Mouse (Mus musculus) midbrain, embryonic 11.5 days (tissue): ENCODE measurements at regions not wholly inside any gene's neighbourhood (a gene's known extent, or its start where the extent isn't known, plus 50 kb on each side); places are given as distances from the start of the nearest gene placed in this dataset.

ENCODE experiments used
- ATAC-seq: fragments of 200-750 bp; cut with Nextera tagmentation; 2 replicates; pipeline ENCODE4 v1.8.0; 2017; ENCODE audit warnings: moderate TSS enrichment, moderate library complexity; ENCODE audit not compliant: low FRiP score
- DNase-seq: peaks from one replicate; pipeline ENCODE4 v3.0.0; 2015; ENCODE audit warnings: low spot score; ENCODE audit errors: missing footprints
- H3K27ac ChIP-seq: fragments of 300-500 bp; sonication (generic); 2 replicates; pipeline ENCODE4 v1.5.1; 2014; ENCODE audit warnings: low read depth, low read length
- H3K27me3 ChIP-seq: fragments of 300-500 bp; sonication (generic); 2 replicates; pipeline ENCODE4 v1.6.1; 2014; ENCODE audit warnings: mild to moderate bottlenecking, low read length, moderate library complexity, mixed read lengths; ENCODE audit not compliant: control insufficient read depth, insufficient read depth
- H3K36me3 ChIP-seq: fragments of 300-500 bp; sonication (generic); 2 replicates; pipeline ENCODE4 v1.6.1; 2014; ENCODE audit warnings: mild to moderate bottlenecking, low read length, moderate library complexity, mixed read lengths; ENCODE audit not compliant: control insufficient read depth, insufficient read depth
- H3K4me1 ChIP-seq: fragments of 300-500 bp; sonication (generic); 2 replicates; pipeline ENCODE4 v1.6.1; 2014; ENCODE audit warnings: low read length; ENCODE audit not compliant: control insufficient read depth, insufficient read depth
- H3K4me2 ChIP-seq: fragments of 300-500 bp; sonication (generic); 2 replicates; pipeline ENCODE4 v1.6.1; 2014; ENCODE audit warnings: mild to moderate bottlenecking, moderate library complexity
- H3K4me3 ChIP-seq: fragments of 300-500 bp; sonication (generic); 2 replicates; pipeline ENCODE4 v1.5.1; 2014; ENCODE audit warnings: low read depth, low read length
- H3K9ac ChIP-seq: fragments of 300-500 bp; sonication (generic); 2 replicates; pipeline ENCODE4 v1.6.1; 2014; ENCODE audit warnings: low read length
- H3K9me3 ChIP-seq: fragments of 300-500 bp; sonication (generic); 2 replicates; pipeline ENCODE4 v1.6.1; 2016; ENCODE audit warnings: low read length; ENCODE audit not compliant: control insufficient read depth
- WGBS: fragments of 180-500 bp; shearing (Covaris S2); extraction: QIAGEN DNeasy Blood & Tissue Kit; methylation state at CpG from one replicate; pipeline ENCODE4 v1.1.7; 2014; 5-methylcytosine and 5-hydroxymethylcytosine counted together

GRCm38 (mm10) chr12:54400084-54400483, 196.4 kb upstream of the Egln3 start:
- H3K27me3 ChIP-seq = no peaks in the 10 kb centered on the region
- H3K27ac ChIP-seq = no peak overlapping the region
- WGBS = 71% methylated on average over 5 of the region's 5 CpGs
- ATAC-seq (no peak), DNase-seq (no peak)
- no peaks in the 10 kb centered on the region for H3K9me3 ChIP-seq
- no peak overlapping the region for H3K9ac ChIP-seq
- H3K4me3 ChIP-seq = no peak overlapping the region
- 0 out of 2 replicates have a peak, but pooled peaks cover 2% of the 10 kb centered on the region for H3K4me1 ChIP-seq
- H3K4me2 ChIP-seq = no peak overlapping the region
- no peaks in the 10 kb centered on the region for H3K36me3 ChIP-seq

DNA sequence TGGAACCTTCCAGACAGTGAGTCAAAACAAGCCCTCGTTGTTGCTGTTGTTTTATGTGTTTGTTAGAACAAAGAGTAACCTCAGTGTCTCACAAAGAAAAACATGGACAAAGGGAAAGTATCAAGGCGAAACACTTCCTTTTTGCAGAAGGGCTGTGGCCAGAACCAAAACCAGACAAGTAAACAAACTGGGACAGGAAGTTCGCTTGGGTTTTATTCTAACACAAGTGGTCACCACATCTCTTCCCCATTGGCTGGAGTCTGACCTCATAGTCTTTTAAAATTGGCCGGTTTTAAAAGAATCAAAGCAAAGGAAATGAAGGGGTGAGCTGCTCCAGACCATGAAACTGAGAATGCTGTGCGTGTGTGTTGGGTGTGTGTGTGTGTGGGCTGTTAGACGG, 194.4 kb upstream of the Egln3 start:
- no peaks in the 10 kb centered on the region for H3K4me1 ChIP-seq
- whole genome bisulfite sequencing = 79% methylated on average over 6 of the region's 6 CpGs
- H3K27me3 ChIP-seq = no peaks in the 10 kb centered on the region
- no peak overlapping the region for H3K9ac ChIP-seq
- no peaks in the 10 kb centered on the region for H3K9me3 ChIP-seq
- H3K36me3 ChIP-seq = no peaks in the 10 kb centered on the region
- DNase-seq = no peak
- no peak for ATAC-seq
- no peak overlapping the region for H3K27ac ChIP-seq
- H3K4me3 ChIP-seq = no peak overlapping the region
- H3K4me2 ChIP-seq = no peak overlapping the region

- DNase-seq = no peak
- no peak overlapping the region for H3K27ac ChIP-seq
- ATAC-seq = no peak
- no peaks in the 10 kb centered on the region for H3K36me3 ChIP-seq
- H3K9ac ChIP-seq = no peak overlapping the region
- no peaks in the 10 kb centered on the region for H3K9me3 ChIP-seq
- H3K4me1 ChIP-seq = no peaks in the 10 kb centered on the region
- H3K27me3 ChIP-seq = no peaks in the 10 kb centered on the region
- H3K4me2 ChIP-seq = no peak overlapping the region
- no peak overlapping the region for H3K4me3 ChIP-seq
These were observed 193.3 kb upstream of the Egln3 start for GRCm38 (mm10) chr12:54396952-54397351.

DNA sequence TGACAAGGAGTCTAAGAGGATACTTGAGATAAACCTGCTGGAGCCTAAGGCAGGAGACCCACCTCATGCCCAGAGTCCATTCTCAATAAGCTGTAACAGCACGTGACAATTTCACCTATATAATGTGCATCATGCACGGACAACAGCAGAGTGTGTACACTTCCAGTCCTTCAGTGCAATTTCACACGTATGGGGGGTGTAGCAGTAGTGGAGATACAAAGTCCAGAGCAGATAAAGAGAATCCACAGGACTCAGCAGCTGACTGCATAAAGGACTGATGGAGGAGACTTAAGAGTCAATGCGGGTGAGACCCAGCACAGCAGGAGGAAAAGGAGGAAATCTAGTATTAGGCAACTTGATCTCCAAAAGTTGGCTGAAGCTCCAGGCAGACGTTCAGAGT, 192.7 kb upstream of the Egln3 start:
- no peak overlapping the region for H3K4me2 ChIP-seq
- H3K36me3 ChIP-seq = no peaks in the 10 kb centered on the region
- no peak for DNase-seq
- H3K9me3 ChIP-seq = no peaks in the 10 kb centered on the region
- H3K4me1 ChIP-seq = no peaks in the 10 kb centered on the region
- no peaks in the 10 kb centered on the region for H3K27me3 ChIP-seq
- H3K9ac ChIP-seq = no peak overlapping the region
- H3K27ac ChIP-seq = no peak overlapping the region
- 76% methylated on average over 5 of the region's 5 CpGs for WGBS
- no peak overlapping the region for H3K4me3 ChIP-seq
- no peak for ATAC-seq

DNA sequence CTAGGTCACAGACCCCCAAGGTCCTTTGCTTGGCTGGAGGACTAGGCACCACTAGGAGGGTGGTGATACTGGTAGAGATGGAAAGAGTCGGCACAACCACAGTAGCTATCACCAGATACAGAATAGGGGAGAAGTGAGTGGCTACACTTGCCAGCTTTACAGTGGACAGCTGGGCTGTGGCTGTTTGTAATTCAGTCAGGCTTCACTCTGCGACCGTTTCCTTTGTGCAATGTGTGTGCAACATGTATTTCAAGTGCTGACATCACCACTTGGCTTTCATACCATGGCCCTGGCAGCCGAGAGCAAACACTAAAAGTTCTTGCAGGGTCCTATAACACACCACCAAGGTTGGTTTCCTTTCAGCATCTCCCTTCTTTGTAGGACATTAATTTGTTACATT, 181.7 kb upstream of the Egln3 start:
- no peak overlapping the region for H3K4me3 ChIP-seq
- no peaks in the 10 kb centered on the region for H3K36me3 ChIP-seq
- no peaks in the 10 kb centered on the region for H3K27me3 ChIP-seq
- H3K27ac ChIP-seq = no peak overlapping the region
- H3K4me2 ChIP-seq = no peak overlapping the region
- H3K9me3 ChIP-seq = no peaks in the 10 kb centered on the region
- no peak for DNase-seq
- no peak overlapping the region for H3K9ac ChIP-seq
- ATAC-seq = no peak
- whole genome bisulfite sequencing = 90% methylated on average over 4 of the region's 4 CpGs
- no peaks in the 10 kb centered on the region for H3K4me1 ChIP-seq

DNA sequence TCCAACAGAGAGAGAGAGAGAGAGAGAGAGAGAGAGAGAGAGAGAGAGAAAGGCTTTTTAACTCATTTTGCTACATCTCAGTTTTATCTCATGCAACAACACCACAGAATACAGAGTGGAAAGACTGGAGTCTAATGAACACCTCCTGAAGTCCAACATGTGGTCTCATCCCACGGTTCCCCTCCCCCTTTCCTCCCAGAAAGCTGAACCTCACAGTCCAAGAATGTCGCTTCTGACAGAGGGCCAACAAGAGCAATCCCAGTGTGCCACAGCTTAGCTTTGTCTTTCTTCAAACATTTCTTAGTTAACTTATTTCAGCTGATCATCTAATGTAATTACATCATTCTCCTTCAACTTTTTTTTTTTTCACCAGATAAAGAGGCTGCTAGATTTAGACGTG, 180.5 kb upstream of the Egln3 start:
- H3K27me3 ChIP-seq = no peaks in the 10 kb centered on the region
- no peak overlapping the region for H3K27ac ChIP-seq
- H3K4me2 ChIP-seq = no peak overlapping the region
- 66% methylated on average over 3 of the region's 3 CpGs for WGBS
- no peak for DNase-seq
- no peak overlapping the region for H3K9ac ChIP-seq
- H3K4me1 ChIP-seq = no peaks in the 10 kb centered on the region
- no peaks in the 10 kb centered on the region for H3K36me3 ChIP-seq
- no peak overlapping the region for H3K4me3 ChIP-seq
- H3K9me3 ChIP-seq = no peaks in the 10 kb centered on the region
- no peak for ATAC-seq

GRCm38 (mm10) chr12:54382965-54383364, 179.3 kb upstream of the Egln3 start:
- Histone ChIP-seq H3K4me1 (no peaks in the 10 kb centered on the region), H3K36me3 (no peaks in the 10 kb centered on the region), H3K9ac (no peak overlapping the region), H3K4me2 (no peak overlapping the region), H3K27ac (no peak overlapping the region), H3K4me3 (no peak overlapping the region), H3K27me3 (no peaks in the 10 kb centered on the region), H3K9me3 (no peaks in the 10 kb centered on the region; the same call in 1 of the 2 replicates)
- no peak for ATAC-seq
- no peak for DNase-seq
- WGBS = 97% methylated on average over 2 of the region's 2 CpGs

- WGBS = 97% methylated on average over 6 of the region's 6 CpGs
- no peaks in the 10 kb centered on the region for H3K4me1 ChIP-seq
- H3K27me3 ChIP-seq = no peaks in the 10 kb centered on the region
- ATAC-seq = no peak
- no peaks in the 10 kb centered on the region; the same call in 1 of the 2 replicates for H3K9me3 ChIP-seq
- H3K4me2 ChIP-seq = no peak overlapping the region
- no peak for DNase-seq
- no peak overlapping the region for H3K27ac ChIP-seq
- H3K36me3 ChIP-seq = no peaks in the 10 kb centered on the region
- H3K9ac ChIP-seq = no peak overlapping the region
- no peak overlapping the region for H3K4me3 ChIP-seq
These were observed 178.4 kb upstream of the Egln3 start for GRCm38 (mm10) chr12:54382061-54382460.

- no peak overlapping the region for H3K9ac ChIP-seq
- H3K9me3 ChIP-seq = no peaks in the 10 kb centered on the region; the same call in 1 of the 2 replicates
- no peak overlapping the region for H3K27ac ChIP-seq
- WGBS = 90% methylated on average over 5 of the region's 5 CpGs
- H3K4me3 ChIP-seq = no peak overlapping the region
- DNase-seq (no peak), ATAC-seq (no peak)
- no peaks in the 10 kb centered on the region for H3K4me1 ChIP-seq
- no peak overlapping the region for H3K4me2 ChIP-seq
- H3K27me3 ChIP-seq = no peaks in the 10 kb centered on the region
- H3K36me3 ChIP-seq = no peaks in the 10 kb centered on the region
These were observed 176.7 kb upstream of the Egln3 start for GRCm38 (mm10) chr12:54380322-54380721.

GRCm38 (mm10) chr12:54378576-54378975, 174.9 kb upstream of the Egln3 start:
- ATAC-seq = no peak
- WGBS = 88% methylated on average over 2 of the region's 2 CpGs
- no peaks in the 10 kb centered on the region; the same call in 1 of the 2 replicates for H3K9me3 ChIP-seq
- no peak overlapping the region for H3K4me3 ChIP-seq
- no peak for DNase-seq
- no peaks in the 10 kb centered on the region for H3K36me3 ChIP-seq
- no peak overlapping the region for H3K27ac ChIP-seq
- no peak overlapping the region for H3K4me2 ChIP-seq
- H3K27me3 ChIP-seq = no peaks in the 10 kb centered on the region
- H3K4me1 ChIP-seq = no peaks in the 10 kb centered on the region
- H3K9ac ChIP-seq = no peak overlapping the region
